Mouse (Mus musculus) midbrain, embryonic 15.5 days (tissue): Measurements from ENCODE around the gene Cd151. TPM values are rescaled to one million over a fixed set of nuclear protein-coding genes. Genes with fewer than 3 reads are reported as not detected.

Experiments
- polyA plus RNA-seq: library from polyadenylated mRNA; unstranded; fragments of >200 nt; fragmentation: Nextera tagmentation; extraction: Ambion mirVana; gene quantifications from 2 replicates; pipeline ENCODE4 v1.2.1, GENCODE M21; 2015

Gene Cd151
- polyA plus RNA-seq, 1 experiment from 2014 or later: 18.8 TPM

Other genes starting within 250 kb of the Cd151 start
- gene Phrf1, start 238.6 kb upstream of the Cd151 start, polyA plus RNA-seq: 77.3 and 85.7 TPM in 2 replicates
- gene Irf7, start 200.9 kb upstream of the Cd151 start, polyA plus RNA-seq: 2.1 and 4.2 TPM in 2 replicates
- not detected in 2 replicates for gene Cdhr5, start 190.6 kb upstream of the Cd151 start, polyA plus RNA-seq
- gene Sct, start 188.3 kb upstream of the Cd151 start, polyA plus RNA-seq: 1.6 and 1.8 TPM in 2 replicates
- gene Drd4, start 175.4 kb upstream of the Cd151 start, polyA plus RNA-seq: 0.74 and 0.96 TPM in 2 replicates
- 224 and 234 TPM in 2 replicates for gene Deaf1, start 139.7 kb upstream of the Cd151 start, polyA plus RNA-seq
- gene Tmem80, start 139.7 kb upstream of the Cd151 start, polyA plus RNA-seq: 63.0 and 63.3 TPM in 2 replicates
- 0.49 and 0.66 TPM in 2 replicates for gene Eps8l2, start 128.5 kb upstream of the Cd151 start, polyA plus RNA-seq
- gene Taldo1, start 75.2 kb upstream of the Cd151 start, polyA plus RNA-seq: 292 and 298 TPM in 2 replicates
- 57.2 and 59.5 TPM in 2 replicates for gene Gatd1, start 53.3 kb upstream of the Cd151 start, polyA plus RNA-seq
- 111 and 113 TPM in 2 replicates for gene Cend1, start 37.9 kb upstream of the Cd151 start, polyA plus RNA-seq
- gene Slc25a22, start 29.5 kb upstream of the Cd151 start, polyA plus RNA-seq: 109 and 120 TPM in 2 replicates
- gene Pidd1, start 23.4 kb upstream of the Cd151 start, polyA plus RNA-seq: 3.4 and 3.8 TPM in 2 replicates
- 597 and 636 TPM in 2 replicates for gene Rplp2, start 20.0 kb upstream of the Cd151 start, polyA plus RNA-seq
- 17.7 and 20.1 TPM in 2 replicates for gene Pnpla2, start 12.2 kb upstream of the Cd151 start, polyA plus RNA-seq
- 7.6 and 8.7 TPM in 2 replicates for gene Cracr2b, start 6.3 kb upstream of the Cd151 start, polyA plus RNA-seq
- gene Polr2l, start 7.7 kb downstream of the Cd151 start, polyA plus RNA-seq: 82.4 and 83.8 TPM in 2 replicates
- 49.1 and 55.3 TPM in 2 replicates for gene Tspan4, start 7.8 kb downstream of the Cd151 start, polyA plus RNA-seq
- 44.1 and 44.6 TPM in 2 replicates for gene Chid1, start 72.5 kb downstream of the Cd151 start, polyA plus RNA-seq
- gene Ap2a2, start 94.8 kb downstream of the Cd151 start, polyA plus RNA-seq: 132 and 135 TPM in 2 replicates
- gene Muc6, start 187.9 kb downstream of the Cd151 start, polyA plus RNA-seq: 0.27 and 0.37 TPM in 2 replicates
- 0.15 and 0.38 TPM in 2 replicates for gene Muc2, start 222.9 kb downstream of the Cd151 start, polyA plus RNA-seq